Mouse (Mus musculus) induced T-regulatory cell, adult 2 months (primary cell): Measurements from ENCODE around the gene Zim1.

Experiments
- DNase-seq: peaks from one replicate; pipeline ENCODE4 v3.0.0-alpha.2; 2012; ENCODE audit warnings: low read depth

Gene Zim1

GRCm38 (mm10) chr7:6696241-6697045 lies at the start of gene Zim1:
TSS of gene Zim1 (minus strand) at chr7:6696450.
- no peak for DNase-seq

GRCm38 (mm10) chr7:6744281-6744904 lies 48.1 kb upstream of the Zim1 start:
- no peak for DNase-seq

- no peak for DNase-seq
Measured at GRCm38 (mm10) chr7:6736060-6736459, 39.8 kb upstream of the Zim1 start.

GRCm38 (mm10) chr7:6731930-6732329 lies 35.7 kb upstream of the Zim1 start:
- DNase-seq = no peak

- DNase-seq = no peak
Measured at GRCm38 (mm10) chr7:6731373-6731772, 35.1 kb upstream of the Zim1 start.

GRCm38 (mm10) chr7:6730801-6731200 lies 34.6 kb upstream of the Zim1 start:
- DNase-seq = no peak

GRCm38 (mm10) chr7:6730241-6730640 lies 34.0 kb upstream of the Zim1 start, which contains the start of the genes Peg3 and Usp29:
TSS of gene Peg3 (minus strand) at chr7:6730431.
TSS of gene Usp29 (plus strand) at chr7:6730578.
- DNase-seq = peak; percentile 1

- DNase-seq = peak; percentile 50
Measured at GRCm38 (mm10) chr7:6729061-6729817, 33.0 kb upstream of the Zim1 start.

GRCm38 (mm10) chr7:6728263-6728931 lies 32.1 kb upstream of the Zim1 start:
- DNase-seq = peak; percentile 0

GRCm38 (mm10) chr7:6727351-6728121 lies 31.3 kb upstream of the Zim1 start:
- DNase-seq = peak; percentile 3

- no peak for DNase-seq
Measured at GRCm38 (mm10) chr7:6709396-6709795, 13.1 kb upstream of the Zim1 start.

- DNase-seq = no peak
Measured at GRCm38 (mm10) chr7:6708451-6709180, 12.4 kb upstream of the Zim1 start.

- DNase-seq = no peak
Measured at GRCm38 (mm10) chr7:6707416-6708015, 11.3 kb upstream of the Zim1 start.

GRCm38 (mm10) chr7:6699230-6699629 lies 3.0 kb upstream of the Zim1 start:
- no peak for DNase-seq

- no peak for DNase-seq
Measured at GRCm38 (mm10) chr7:6685511-6685910, 10.7 kb downstream of the Zim1 start.

- DNase-seq = no peak
Measured at GRCm38 (mm10) chr7:6666726-6667125, 29.5 kb downstream of the Zim1 start.

GRCm38 (mm10) chr7:6663430-6663829 lies 32.8 kb downstream of the Zim1 start:
- no peak for DNase-seq

GRCm38 (mm10) chr7:6659605-6660004 lies 36.6 kb downstream of the Zim1 start:
- DNase-seq = peak; percentile 0

GRCm38 (mm10) chr7:6658606-6659005 lies 37.6 kb downstream of the Zim1 start:
- no peak for DNase-seq

- no peak for DNase-seq
Measured at GRCm38 (mm10) chr7:6652151-6652550, 44.1 kb downstream of the Zim1 start.
